Mouse (Mus musculus): ENCODE data around the gene Bckdha.

DNA sequence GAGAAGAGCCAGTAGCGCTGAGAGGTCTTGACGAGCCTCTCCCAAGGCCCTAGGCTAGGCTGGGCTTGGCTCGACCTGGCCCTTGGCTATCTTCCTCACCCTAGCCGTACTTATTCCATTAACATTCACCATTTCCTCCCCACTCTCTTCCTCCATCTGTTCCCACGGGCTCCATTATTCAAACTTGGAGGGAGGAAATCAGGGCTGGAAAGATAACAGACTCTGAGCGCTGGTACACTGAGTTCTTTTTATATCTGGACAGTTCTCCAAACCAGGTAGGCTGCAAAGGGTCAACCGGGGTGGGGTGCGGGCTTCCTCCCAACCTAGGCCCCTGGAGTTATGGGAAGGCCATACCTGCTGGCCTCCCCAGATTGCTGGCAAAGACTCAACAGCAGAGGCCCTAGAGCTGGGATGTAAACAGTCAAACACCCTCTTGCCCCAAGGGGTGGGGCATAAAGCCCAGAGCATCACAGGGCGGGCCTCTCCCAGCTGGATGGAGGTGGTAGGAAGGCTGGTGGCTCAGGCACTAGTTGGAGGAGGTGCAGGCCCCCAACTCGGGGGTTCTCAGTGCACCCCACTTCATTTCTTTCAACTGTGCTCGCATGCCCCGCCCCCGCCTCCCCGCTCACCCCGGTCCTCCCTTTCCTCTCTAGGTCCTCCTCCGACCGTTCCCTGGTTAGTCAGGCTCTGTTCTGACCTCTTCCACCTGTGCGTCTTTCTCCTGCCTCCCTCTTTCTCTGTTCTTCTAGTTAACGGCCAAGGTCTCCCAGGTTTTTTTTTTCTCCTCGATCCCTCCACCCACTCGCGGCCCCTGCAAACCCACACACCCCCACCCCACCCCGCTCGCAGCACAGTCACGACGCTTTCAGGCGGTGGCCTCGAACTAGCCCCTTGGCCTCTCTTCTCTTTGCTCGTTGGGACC is 32.0 kb downstream of the Bckdha start, which contains the start of gene B3gnt8:
- TF ChIP-seq CTCF (IDR thresholded peaks at IDR 0.05; ENCODE audit: low read depth, low read length), result no peak
- TF ChIP-seq POLR2A (IDR thresholded peaks at IDR 0.05; ENCODE audit: borderline replicate concordance, low read depth, low read length), result no peak
